Mouse (Mus musculus) testis, adult 2 months (tissue): ENCODE measurements around the gene Slain2.
"Not testable (repeated sequence)": the region's sequence is repeated elsewhere in the genome, so short reads cannot be mapped to it uniquely, and the experiment has no call there.

Source experiments
- CTCF ChIP-seq: fragments of 200-500 bp; IDR thresholded peaks from 2 replicates; pipeline ENCODE4 v1.5.1; 2012; ENCODE audit warnings: low read depth, mild to moderate bottlenecking, inconsistent platforms, low read length, moderate library complexity; ENCODE audit not compliant: control insufficient read depth, insufficient read depth, insufficient replicate concordance
- POLR2A ChIP-seq: fragments of 200-500 bp; IDR thresholded peaks from 2 replicates; pipeline ENCODE4 v1.6.1; 2012; ENCODE audit warnings: low read depth, mild to moderate bottlenecking, inconsistent platforms, low read length, moderate library complexity; ENCODE audit not compliant: control insufficient read depth

DNA sequence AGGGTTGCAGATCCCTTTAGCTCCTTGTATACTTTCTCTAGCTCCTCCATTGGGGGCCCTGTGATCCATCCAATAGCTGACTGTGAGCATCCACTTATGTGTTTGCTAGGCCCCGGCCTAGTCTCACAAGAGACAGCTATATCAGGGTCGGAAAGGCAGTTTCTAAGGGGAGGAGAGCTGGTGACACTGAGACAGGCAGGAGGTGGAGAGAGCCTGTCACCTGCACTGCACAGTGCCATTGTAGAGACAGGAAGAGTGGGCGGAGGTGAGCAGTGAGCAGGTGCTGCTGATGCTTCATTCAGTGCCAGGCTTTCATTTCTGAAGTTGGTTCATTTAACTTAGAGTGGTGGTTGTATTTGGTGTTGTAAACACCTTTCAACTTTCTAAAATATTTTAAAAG, 24.3 kb downstream of the Slain2 start:
- not testable (repeated sequence) for TF ChIP-seq CTCF, POLR2A
